Mouse (Mus musculus): ENCODE results near the gene Exph5.

- TF ChIP-seq CTCF (IDR thresholded peaks at IDR 0.05; ENCODE audit: control insufficient read depth, insufficient read depth, low read length) (no peak), POLR2A (IDR thresholded peaks at IDR 0.05; ENCODE audit: borderline replicate concordance, control insufficient read depth, low read depth, low read length) (no peak)
These were observed 125.3 kb downstream of the Exph5 start for GRCm38 (mm10) chr9:53426726-53427125.

Measured in bone marrow, adult 2 months (tissue).